Mouse (Mus musculus) testis, postnatal 10 days (tissue): Measurements from ENCODE around the gene Zfp358.

Source experiments
- DNase-seq: peaks from one replicate; pipeline ENCODE4 v3.0.0; 2021; ENCODE audit warnings: low spot score

Gene Zfp358

DNA sequence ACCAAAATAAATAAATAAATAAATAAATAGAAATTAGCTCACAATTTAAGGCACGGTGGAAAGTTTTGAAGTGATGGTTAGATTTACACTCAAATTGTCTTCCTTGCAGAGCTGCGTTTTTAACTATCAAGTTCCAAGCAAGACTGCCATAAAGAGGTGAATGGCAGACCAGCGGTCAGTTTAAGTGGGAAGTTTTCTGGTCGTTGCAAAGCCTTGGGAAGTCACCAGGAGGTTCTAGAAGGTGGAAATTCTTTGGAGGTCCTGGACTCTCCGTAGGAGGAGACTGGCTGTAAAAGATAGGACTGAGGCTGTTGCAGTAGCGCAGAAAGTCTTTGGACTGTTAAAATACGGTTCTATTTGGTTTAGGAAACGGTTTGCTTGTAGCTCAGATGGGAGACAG lies 6.8 kb downstream of the Zfp358 start:
- no peak for DNase-seq

DNA sequence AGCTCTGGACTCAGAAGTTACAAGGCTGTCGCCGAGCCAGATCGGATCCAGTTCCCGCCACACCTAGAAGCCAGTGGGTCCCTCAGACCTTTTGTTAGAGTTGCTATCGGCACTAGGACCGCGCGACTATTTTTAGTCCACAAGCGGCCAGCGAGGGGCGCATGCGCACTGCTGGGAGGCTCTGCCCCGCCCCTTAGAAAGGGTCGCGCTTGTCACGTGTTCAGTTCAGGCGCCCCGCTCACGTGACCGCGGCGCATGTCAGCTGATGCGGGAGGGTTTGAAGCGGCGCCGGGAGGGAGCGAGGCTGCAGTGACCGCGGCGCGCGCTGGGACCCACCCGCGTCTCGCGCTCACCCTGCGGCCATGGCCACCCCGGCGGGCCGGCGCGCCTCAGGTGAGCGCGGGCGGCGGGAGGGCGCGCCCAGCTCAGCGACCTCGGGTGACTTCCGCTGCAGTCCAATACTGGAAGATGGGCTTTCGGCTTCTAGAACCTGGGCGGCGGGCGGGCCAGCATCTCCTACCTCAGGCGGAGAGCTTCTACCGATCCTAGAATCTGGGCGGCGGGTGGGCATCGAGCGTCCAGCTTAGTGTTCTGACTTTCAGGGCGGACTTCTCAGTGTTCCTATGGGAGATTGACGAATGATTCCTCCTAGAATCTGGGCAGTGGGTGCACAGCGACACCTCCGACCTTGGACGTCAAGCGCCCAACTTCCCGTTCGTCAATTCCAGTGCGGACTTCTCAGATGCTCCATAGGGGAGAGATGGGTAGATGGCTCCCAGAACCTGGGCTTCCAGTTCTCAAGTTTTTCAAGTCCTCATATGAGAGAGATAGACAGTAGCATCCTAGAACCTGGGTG lies 7.5 kb downstream of the Zfp358 start, which contains the start of gene Mcoln1:
Gene Mcoln1 (plus strand): TSS at position 223 of the 856 bp plus-strand sequence.
- DNase-seq, result peak; percentile 99

DNA sequence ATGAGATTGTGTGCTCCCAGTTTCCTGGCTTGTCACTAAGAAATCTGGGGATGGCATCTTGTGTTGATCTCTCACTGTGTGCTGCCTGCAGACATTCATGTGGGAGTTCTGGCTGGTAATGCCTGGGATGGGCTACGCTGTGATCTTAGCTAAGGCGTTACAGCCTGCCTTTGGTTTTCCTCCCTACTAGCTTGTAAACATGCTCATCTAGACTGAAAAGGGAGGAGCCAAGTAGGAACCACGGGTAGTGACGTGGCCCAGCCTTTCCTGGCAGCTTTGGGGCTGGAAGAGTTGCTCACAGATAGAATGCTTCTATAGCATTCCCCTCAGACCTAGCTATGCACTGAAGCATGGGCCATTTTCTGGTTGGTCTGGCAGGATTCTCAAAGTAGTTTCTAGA lies 9.3 kb downstream of the Zfp358 start:
- no peak for DNase-seq

DNA sequence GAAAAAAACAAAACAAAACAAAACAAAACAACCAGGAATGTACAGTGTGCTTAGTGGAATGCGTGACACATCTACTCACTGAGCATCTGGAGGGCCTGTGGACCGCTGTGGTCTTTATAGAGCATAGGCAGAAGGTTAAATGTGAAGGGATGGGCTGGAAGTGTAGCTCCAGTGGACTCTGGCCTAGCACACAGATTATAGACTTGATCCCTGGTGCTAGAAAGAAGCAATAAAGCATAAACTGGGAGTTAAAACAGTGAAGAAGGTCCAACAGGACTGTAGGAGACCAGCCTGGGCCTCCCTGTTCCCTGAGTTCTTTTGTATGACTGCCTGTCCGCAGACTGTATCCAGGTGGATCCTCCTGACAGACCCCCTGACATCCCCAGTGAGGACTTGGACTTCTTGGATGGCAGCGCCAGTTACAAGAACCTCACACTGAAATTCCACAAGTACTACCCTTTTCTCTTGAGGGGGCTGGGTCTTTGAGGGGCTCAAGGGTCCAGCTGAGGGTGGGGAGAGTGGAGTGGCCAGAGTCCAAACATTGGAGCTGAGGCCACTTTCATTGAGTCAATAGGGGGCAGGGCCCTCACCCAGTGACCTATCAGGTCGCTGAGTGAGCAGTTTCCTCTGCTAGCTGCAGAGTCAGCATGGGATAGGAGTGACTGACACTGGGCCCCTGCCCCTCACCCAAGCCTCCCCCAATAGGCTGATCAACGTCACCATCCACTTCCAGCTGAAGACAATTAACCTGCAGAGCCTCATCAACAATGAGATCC lies 15.2 kb downstream of the Zfp358 start:
- no peak for DNase-seq

DNA sequence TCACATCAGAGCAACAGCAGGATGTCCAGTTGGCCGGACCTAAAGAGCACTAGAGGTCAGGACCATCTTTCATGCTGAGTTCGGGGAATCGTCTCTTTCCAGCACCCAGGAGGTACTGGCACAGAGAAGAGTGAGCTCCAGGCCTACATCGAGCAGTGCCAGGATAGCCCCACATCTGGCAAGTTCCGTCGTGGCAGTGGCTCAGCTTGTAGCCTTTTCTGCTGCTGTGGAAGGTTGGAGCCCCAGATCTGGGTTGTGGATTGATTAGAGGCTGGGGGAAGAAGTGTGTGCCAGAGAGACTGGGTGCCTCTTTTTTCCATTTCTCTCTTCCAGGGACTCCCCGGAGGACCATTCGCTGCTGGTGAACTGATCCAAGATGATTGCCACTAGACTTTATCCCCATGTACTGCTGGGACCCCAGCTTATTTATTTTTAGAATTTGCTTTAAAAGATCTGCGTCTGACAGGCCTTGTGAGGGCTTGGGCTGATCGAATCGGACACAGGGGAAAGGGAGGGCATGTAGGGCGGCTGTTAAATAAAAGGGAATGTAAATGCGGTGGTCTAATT lies 21.8 kb downstream of the Zfp358 start:
- no peak for DNase-seq

DNA sequence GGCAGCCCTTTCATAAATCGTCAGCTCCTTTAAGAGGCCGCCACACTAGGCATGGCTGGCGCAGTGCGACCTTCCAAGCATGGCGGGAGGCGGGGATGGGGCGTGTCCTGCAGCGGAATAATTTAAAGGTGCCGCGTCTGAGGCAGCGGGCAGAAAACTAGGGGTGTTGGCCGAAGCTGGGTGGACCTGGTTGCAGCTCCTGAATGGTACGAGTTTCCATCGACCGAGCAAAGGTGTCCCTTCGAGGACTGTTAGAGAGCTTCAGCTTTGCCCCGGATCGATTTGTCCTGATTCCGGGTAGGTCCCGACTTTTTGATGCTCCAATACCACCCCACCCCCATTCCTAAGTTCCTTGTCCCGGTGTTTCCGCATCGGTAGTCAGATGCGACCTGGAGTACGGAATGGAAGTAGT lies 22.3 kb downstream of the Zfp358 start, which contains the start of gene Pnpla6:
Gene Pnpla6 (plus strand): TSS at position 125 of the 412 bp plus-strand sequence.
- DNase-seq, result peak; percentile 90

DNA sequence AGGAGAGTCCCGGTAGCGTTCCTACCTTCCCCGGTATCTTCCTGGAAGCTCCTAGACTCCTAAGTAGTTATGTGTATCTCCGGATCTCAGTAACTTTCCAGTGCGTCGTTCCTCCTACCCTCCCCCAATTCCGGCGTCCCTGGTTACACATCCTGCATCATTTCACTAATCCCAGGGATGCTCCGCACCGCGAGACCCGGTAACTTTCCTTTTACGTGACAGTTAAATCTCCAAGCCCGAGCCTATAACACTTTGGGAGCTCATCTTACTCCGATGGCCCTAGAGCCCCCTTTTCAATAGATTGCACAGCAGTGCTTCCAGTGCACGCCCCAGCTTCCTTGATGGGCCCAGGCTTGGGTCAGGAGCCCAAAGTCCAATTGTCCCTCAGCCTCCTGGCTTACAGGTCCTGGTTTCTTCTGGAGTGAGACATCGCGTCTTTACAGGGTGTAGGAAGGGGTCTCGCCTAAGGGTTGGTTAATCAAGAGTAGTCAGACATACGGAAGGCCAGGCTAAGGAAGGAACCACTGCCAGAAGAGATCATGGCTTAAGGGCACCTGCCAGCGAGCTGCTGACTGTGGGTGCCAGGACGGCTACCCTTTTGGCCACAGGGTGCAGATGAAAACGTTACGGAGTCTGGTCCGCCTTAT lies 23.0 kb downstream of the Zfp358 start:
- peak; percentile 57 for DNase-seq

DNA sequence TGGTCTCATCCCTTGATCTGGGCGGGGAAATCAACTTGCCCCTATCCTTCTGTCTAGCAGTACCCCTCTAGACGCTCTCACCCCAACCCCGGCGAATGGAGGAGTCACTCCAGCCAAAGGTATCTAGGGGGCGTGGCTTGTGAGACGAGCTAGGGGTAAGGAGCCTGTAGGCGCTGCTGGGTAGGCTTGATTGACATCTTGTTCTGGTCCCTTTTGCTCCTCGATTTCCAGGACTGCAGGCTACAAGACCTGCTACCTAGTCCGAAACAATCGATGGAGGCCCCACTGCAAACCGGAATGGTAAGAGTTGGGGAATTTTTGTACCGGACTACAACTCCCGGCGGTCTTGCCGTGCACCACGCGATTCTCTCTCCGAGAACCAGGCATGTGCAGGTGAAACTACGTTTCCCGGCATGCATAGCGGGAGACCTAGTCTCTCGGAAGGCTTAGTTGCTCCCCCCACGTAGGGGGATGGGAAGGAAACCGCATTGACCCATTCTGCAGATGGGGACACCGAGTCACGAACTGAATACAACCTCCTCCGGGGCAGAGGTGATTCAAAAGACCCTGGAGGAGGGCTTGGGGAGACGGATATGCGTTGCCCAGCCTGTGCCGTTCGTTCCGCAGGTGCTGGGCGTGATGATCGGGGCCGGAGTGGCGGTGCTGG lies 23.6 kb downstream of the Zfp358 start:
- DNase-seq, result peak; percentile 97

DNA sequence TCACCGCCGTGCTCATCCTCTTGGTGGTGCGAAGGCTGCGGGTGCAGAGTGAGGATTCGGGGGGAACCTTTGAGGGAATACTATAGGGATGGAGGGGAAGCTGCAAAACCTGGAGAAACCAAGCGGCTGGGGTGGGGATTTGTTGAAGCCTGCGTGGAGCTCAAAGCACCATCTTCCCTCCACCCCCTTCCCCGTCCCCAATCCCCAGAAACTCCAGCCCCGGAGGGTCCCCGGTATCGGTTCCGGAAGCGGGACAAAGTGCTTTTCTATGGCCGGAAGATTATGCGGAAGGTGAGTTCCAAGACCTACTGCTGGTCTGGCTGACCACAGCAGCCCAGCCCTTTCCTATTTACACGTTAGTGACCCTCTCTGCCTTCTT lies 24.2 kb downstream of the Zfp358 start:
- peak; percentile 63 for DNase-seq

DNA sequence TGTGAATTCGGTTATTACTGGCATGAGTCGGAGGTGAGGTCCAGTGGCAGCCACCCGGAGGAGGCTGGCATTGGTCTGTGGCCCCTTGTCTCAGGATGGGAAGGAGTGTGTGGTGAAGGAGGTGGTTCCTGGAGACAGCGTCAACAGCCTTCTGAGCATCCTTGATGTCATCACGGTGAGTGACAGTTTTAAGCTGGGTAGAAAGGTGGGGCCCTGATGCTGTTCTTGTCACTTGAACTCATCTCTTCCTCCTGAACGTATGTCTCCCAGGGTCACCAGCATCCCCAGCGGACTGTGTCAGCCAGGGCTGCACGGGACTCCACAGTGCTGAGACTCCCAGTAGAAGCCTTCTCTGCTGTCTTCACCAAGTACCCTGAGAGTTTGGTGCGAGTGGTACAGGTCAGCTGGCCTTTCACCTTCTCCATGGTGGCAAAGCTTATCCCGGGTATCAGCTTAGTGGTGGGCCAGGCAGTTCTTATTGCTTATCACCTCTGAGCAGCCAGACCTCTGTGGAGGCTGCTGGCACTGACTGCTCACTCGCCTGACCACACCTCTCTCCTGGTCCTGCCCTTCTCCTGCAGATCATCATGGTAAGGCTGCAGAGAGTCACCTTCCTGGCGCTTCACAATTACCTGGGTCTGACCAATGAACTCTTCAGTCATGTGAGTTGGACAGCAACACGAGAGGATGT lies 29.2 kb downstream of the Zfp358 start:
- no peak for DNase-seq

DNA sequence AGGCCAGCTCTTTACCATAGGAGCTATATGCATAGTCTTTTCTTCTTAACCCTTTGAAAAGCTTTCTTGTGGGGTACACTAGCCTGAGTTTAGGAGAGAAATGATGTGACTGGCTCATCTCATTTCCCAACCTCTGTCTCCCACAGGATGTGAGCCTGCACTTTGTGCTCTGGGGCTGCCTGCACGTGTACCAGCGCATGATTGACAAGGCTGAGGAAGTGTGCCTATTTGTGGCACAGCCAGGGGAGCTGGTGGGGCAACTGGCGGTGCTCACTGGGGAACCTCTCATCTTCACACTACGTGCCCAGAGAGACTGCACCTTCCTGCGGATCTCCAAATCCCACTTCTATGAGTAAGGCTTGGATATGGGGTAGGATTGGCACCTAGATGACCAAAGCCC lies 37.9 kb downstream of the Zfp358 start:
- no peak for DNase-seq

DNA sequence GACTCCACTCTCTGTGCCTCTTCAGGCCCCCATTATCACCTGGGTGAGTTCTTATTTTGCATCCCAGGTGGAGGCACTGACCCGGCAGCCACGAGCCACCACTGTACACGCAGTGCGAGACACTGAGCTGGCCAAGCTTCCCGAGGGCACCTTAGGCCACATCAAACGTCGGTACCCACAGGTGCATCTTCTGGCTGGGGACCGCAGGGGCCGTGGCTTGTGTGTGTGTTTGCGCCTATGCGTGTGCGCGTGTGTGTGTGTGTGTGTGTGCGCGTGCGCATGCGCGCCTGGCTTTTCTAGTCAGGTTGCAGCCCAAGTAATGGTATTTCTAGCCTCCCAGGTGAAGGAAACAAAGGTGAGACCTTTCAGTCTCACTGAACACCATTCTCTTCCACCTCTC lies 39.0 kb downstream of the Zfp358 start:
- no peak for DNase-seq

DNA sequence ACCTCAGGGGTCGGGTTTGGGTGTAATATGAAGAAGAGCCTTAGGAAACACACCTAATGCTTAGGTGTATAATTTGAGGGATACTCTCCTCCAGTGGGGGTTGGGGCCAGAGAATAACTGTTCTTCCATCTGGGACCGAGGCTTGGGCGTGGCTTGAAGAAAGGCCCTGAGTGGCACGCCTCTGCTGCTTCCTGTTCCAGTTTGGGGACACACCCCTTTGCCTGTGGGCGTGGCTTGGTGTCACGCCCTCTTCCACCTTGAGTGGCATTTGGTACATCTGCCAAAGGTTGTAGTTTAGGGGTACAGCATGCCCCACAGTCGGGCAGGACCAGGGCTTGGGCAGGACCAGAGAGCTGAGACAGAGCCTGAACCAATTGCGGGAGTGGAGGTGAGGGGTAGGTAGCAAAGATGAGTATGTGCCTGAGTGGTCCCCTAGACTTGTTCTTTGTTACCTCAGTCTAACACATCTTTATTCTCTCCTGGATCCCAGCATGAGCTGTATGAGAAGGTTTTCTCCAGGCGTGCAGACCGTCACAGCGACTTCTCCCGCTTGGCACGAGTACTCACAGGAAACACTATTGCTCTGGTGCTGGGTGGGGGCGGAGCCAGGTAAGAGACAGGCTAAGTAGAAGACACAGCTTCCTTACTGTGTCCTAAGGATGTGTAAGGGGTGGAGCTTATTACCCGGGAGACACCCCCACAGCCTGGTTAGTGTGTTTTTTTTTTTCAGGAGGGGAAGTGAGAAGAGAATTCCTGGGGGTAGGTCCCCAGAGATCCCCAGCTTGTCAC lies 43.3 kb downstream of the Zfp358 start:
- peak; percentile 59 for DNase-seq

DNA sequence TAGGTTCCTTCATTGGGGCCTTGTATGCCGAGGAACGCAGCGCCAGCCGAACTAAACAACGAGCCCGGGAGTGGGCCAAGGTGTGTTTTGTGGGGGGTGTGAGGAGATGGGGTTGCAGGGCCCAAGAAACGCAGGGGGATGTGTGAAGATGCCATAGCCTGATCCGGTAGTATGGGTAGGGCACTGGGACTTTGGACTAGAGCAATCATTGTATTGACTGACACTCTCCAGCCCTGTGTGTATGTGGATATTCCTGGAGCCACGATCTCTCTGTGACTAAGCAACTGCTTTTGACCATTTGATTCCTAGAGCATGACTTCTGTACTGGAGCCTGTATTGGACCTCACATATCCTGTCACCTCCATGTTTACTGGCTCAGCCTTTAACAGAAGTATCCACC lies 44.0 kb downstream of the Zfp358 start:
- no peak for DNase-seq

DNA sequence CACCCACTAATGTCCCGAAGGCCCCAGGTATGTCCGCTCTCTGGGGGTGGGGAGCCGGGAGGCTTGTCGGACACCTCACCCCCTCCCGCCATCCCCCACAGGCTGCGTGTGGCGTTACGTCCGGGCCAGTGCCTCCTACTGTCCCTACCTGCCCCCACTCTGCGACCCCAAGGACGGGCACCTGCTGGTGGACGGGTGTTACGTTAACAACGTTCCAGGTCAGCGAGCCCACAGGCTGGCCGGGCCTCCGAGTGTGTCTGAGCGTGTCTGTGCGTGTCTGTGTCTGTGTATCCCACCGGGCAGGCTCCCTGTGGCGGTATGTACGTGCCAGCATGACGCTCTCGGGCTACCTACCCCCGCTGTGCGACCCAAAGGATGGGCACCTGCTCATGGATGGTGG lies 44.7 kb downstream of the Zfp358 start:
- DNase-seq, result no peak

DNA sequence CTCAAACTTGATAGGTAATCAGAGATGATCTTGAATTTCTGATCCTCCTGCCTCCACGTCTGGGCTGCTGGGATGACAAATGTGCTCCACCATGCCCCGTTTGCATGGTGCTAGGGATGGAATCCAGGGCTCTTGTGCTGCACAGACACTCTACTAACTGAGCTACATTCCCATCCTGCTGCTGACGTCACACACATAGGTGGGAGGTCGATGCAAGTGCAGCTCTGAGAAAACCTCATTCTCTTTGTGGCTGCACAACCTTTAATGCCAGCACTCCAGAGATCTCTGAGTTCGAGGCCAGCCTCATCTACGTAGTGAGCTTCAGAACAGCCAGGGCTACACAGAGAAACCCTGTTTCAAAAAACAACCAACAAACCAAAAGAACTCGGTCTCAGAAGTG lies 46.2 kb downstream of the Zfp358 start:
- no peak for DNase-seq

DNA sequence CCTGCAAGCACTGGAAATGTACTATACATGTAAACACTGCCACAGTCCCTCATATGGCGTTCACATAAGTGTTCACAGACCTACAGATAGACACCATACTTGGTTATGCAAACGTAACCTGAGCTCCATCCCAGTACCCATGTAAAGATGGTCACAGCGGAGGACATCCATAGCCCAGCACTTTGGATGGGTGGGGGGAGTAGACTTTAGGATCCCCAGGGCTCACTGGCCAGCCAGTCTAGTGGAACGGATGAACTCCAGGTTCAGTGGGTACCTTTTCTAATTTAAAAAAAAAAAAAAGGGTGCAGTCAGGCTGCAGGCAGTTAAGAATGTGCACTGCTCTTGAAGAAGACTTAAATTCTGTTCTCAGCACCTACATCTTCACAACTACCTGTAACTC lies 47.1 kb downstream of the Zfp358 start:
- DNase-seq, result no peak

DNA sequence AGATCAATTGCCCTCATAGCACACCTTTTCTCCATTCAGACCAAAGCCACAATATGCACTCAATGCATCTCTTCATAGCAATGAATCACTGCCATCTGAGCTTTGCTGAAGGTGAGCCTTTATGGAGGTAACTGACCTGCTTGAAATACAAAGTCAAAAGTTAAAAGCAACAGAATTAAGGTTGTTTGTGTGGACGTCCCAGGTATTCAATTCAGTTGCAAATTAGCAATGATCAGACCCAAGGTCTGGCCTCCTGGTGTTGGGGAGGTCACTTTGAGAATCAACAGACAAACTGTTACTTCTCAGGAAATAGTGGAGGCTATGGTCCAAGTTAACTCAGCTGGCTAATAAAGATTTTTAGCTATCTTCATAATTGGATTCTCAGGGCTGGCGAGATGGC lies 53.6 kb downstream of the Zfp358 start:
- no peak for DNase-seq
